Mouse (Mus musculus): ENCODE data around the gene Cnih2. TPM values are rescaled to one million over a fixed set of nuclear protein-coding genes. Genes with fewer than 3 reads are reported as not detected.

The Cnih2 gene
- polyA plus RNA-seq, 1 experiment from 2014 or later, result 518 TPM

GRCm38 (mm10) chr19:5067867-5068569 lies 30.3 kb downstream of the Cnih2 start, which contains the start of gene Cd248:
Gene Cd248, plus strand, starts transcription at chr19:5068078.
- DNase-seq (peak; percentile 69), ATAC-seq (ENCODE audit: low FRiP score, low TSS enrichment) (no peak)
- WGBS, result 2% methylated on average over 56 of the region's 56 CpGs
- Histone ChIP-seq H3K4me2 (ENCODE audit: low read length) (peak within 1 kb of the TSS; percentile 72), H3K27ac (replicated peaks; ENCODE audit: low read depth, low read length) (no peak within 1 kb of the TSS), H3K4me1 (ENCODE audit: control insufficient read depth, insufficient read depth, low read length) (peaks cover 31% of the 10 kb centered on the region), H3K9ac (replicated peaks; ENCODE audit: low read length) (peak within 1 kb of the TSS; percentile 57), H3K36me3 (ENCODE audit: control insufficient read depth, insufficient read depth, low read length) (no peaks in the 10 kb centered on the region), H3K9me3 (ENCODE audit: control insufficient read depth, low read length) (no peaks in the 10 kb centered on the region), H3K4me3 (replicated peaks; ENCODE audit: low read depth, low read length) (peak within 1 kb of the TSS; percentile 33), H3K27me3 (ENCODE audit: control insufficient read depth, insufficient read depth, low read length) (peaks cover 33% of the 10 kb centered on the region)

- Histone ChIP-seq H3K9me3 (ENCODE audit: control insufficient read depth, low read length) (no peaks in the 10 kb centered on the region), H3K4me3 (replicated peaks; ENCODE audit: low read depth, low read length) (peak overlapping the region; percentile 33), H3K9ac (replicated peaks; ENCODE audit: low read length) (peak overlapping the region; percentile 57; the same call in 1 of the 2 replicates), H3K4me1 (ENCODE audit: control insufficient read depth, insufficient read depth, low read length) (peaks cover 28% of the 10 kb centered on the region), H3K27me3 (ENCODE audit: control insufficient read depth, insufficient read depth, low read length) (peaks cover 33% of the 10 kb centered on the region), H3K36me3 (ENCODE audit: control insufficient read depth, insufficient read depth, low read length) (no peaks in the 10 kb centered on the region), H3K27ac (replicated peaks; ENCODE audit: low read depth, low read length) (no peak overlapping the region), H3K4me2 (ENCODE audit: low read length) (peak overlapping the region; percentile 72)
- DNase-seq (no peak), ATAC-seq (ENCODE audit: low FRiP score, low TSS enrichment) (no peak)
- WGBS, result 13% methylated on average over 15 of the region's 15 CpGs
These were observed 31.1 kb downstream of the Cnih2 start for GRCm38 (mm10) chr19:5067040-5067799.

- no peak overlapping the region for H3K4me2 ChIP-seq (ENCODE audit: low read length)
- no peak overlapping the region for H3K9ac ChIP-seq (replicated peaks; ENCODE audit: low read length)
- H3K27me3 ChIP-seq (ENCODE audit: control insufficient read depth, insufficient read depth, low read length), result peaks cover 32% of the 10 kb centered on the region
- no peak for DNase-seq
- 76% methylated on average over 7 of the region's 7 CpGs for WGBS
- no peaks in the 10 kb centered on the region for H3K36me3 ChIP-seq (ENCODE audit: control insufficient read depth, insufficient read depth, low read length)
- peaks cover 16% of the 10 kb centered on the region for H3K4me1 ChIP-seq (ENCODE audit: control insufficient read depth, insufficient read depth, low read length)
- H3K9me3 ChIP-seq (ENCODE audit: control insufficient read depth, low read length), result no peaks in the 10 kb centered on the region
- H3K4me3 ChIP-seq (replicated peaks; ENCODE audit: low read depth, low read length), result no peak overlapping the region
- ATAC-seq (ENCODE audit: low FRiP score, low TSS enrichment), result no peak
- H3K27ac ChIP-seq (replicated peaks; ENCODE audit: low read depth, low read length), result no peak overlapping the region
These were observed 33.2 kb downstream of the Cnih2 start for GRCm38 (mm10) chr19:5065104-5065503.

GRCm38 (mm10) chr19:5062446-5062845 lies 35.9 kb downstream of the Cnih2 start:
- WGBS, result 87% methylated on average over 6 of the region's 6 CpGs
- no peaks in the 10 kb centered on the region for H3K36me3 ChIP-seq (ENCODE audit: control insufficient read depth, insufficient read depth, low read length)
- H3K4me2 ChIP-seq (ENCODE audit: low read length), result no peak overlapping the region
- H3K9ac ChIP-seq (replicated peaks; ENCODE audit: low read length), result no peak overlapping the region
- ATAC-seq (ENCODE audit: low FRiP score, low TSS enrichment), result no peak
- peaks cover 6% of the 10 kb centered on the region; the same call in 1 of the 2 replicates for H3K27me3 ChIP-seq (ENCODE audit: control insufficient read depth, insufficient read depth, low read length)
- peaks cover 10% of the 10 kb centered on the region; the same call in 1 of the 2 replicates for H3K4me1 ChIP-seq (ENCODE audit: control insufficient read depth, insufficient read depth, low read length)
- H3K27ac ChIP-seq (replicated peaks; ENCODE audit: low read depth, low read length), result no peak overlapping the region
- H3K9me3 ChIP-seq (ENCODE audit: control insufficient read depth, low read length), result no peaks in the 10 kb centered on the region
- DNase-seq, result no peak
- H3K4me3 ChIP-seq (replicated peaks; ENCODE audit: low read depth, low read length), result no peak overlapping the region

GRCm38 (mm10) chr19:5062041-5062440 lies 36.3 kb downstream of the Cnih2 start:
- DNase-seq (no peak), ATAC-seq (ENCODE audit: low FRiP score, low TSS enrichment) (no peak)
- 83% methylated on average over 5 of the region's 5 CpGs for WGBS
- Histone ChIP-seq H3K27ac (replicated peaks; ENCODE audit: low read depth, low read length) (no peak overlapping the region), H3K9ac (replicated peaks; ENCODE audit: low read length) (no peak overlapping the region), H3K27me3 (ENCODE audit: control insufficient read depth, insufficient read depth, low read length) (peaks cover 3% of the 10 kb centered on the region; the same call in 1 of the 2 replicates), H3K4me2 (ENCODE audit: low read length) (no peak overlapping the region), H3K4me1 (ENCODE audit: control insufficient read depth, insufficient read depth, low read length) (0 out of 2 replicates have a peak, but pooled peaks cover 8% of the 10 kb centered on the region), H3K36me3 (ENCODE audit: control insufficient read depth, insufficient read depth, low read length) (no peaks in the 10 kb centered on the region), H3K9me3 (ENCODE audit: control insufficient read depth, low read length) (no peaks in the 10 kb centered on the region), H3K4me3 (replicated peaks; ENCODE audit: low read depth, low read length) (no peak overlapping the region)

GRCm38 (mm10) chr19:5060365-5061330 lies 37.7 kb downstream of the Cnih2 start:
- 51% methylated on average over 5 of the region's 5 CpGs for WGBS
- H3K9ac ChIP-seq (replicated peaks; ENCODE audit: low read length), result no peak overlapping the region
- DNase-seq (no peak), ATAC-seq (ENCODE audit: low FRiP score, low TSS enrichment) (no peak)
- H3K4me3 ChIP-seq (replicated peaks; ENCODE audit: low read depth, low read length), result no peak overlapping the region
- H3K9me3 ChIP-seq (ENCODE audit: control insufficient read depth, low read length), result no peaks in the 10 kb centered on the region
- 0 out of 2 replicates have a peak, but pooled peaks cover 8% of the 10 kb centered on the region for H3K4me1 ChIP-seq (ENCODE audit: control insufficient read depth, insufficient read depth, low read length)
- H3K4me2 ChIP-seq (ENCODE audit: low read length), result no peak overlapping the region
- no peak overlapping the region for H3K27ac ChIP-seq (replicated peaks; ENCODE audit: low read depth, low read length)
- H3K27me3 ChIP-seq (ENCODE audit: control insufficient read depth, insufficient read depth, low read length), result no peaks in the 10 kb centered on the region
- no peaks in the 10 kb centered on the region for H3K36me3 ChIP-seq (ENCODE audit: control insufficient read depth, insufficient read depth, low read length)

- no peak for DNase-seq
- Histone ChIP-seq H3K27me3 (ENCODE audit: control insufficient read depth, insufficient read depth, low read length) (no peaks in the 10 kb centered on the region), H3K9ac (replicated peaks; ENCODE audit: low read length) (0 out of 2 replicates have a peak overlapping the region, but pooled peaks have one; percentile 16), H3K4me3 (replicated peaks; ENCODE audit: low read depth, low read length) (no peak overlapping the region), H3K9me3 (ENCODE audit: control insufficient read depth, low read length) (no peaks in the 10 kb centered on the region), H3K4me1 (ENCODE audit: control insufficient read depth, insufficient read depth, low read length) (0 out of 2 replicates have a peak, but pooled peaks cover 8% of the 10 kb centered on the region), H3K27ac (replicated peaks; ENCODE audit: low read depth, low read length) (no peak overlapping the region), H3K36me3 (ENCODE audit: control insufficient read depth, insufficient read depth, low read length) (no peaks in the 10 kb centered on the region), H3K4me2 (ENCODE audit: low read length) (no peak overlapping the region)
- WGBS, result 12% methylated on average over 10 of the region's 10 CpGs
- no peak for ATAC-seq (ENCODE audit: low FRiP score, low TSS enrichment)
These were observed 39.2 kb downstream of the Cnih2 start for GRCm38 (mm10) chr19:5058801-5059771.
